Mouse (Mus musculus): ENCODE results near the gene Ddr2.

- TF ChIP-seq ZNF384 (IDR thresholded peaks at IDR 0.05; ENCODE audit: low read depth, low read length) (no peak), CHD2 (IDR thresholded peaks at IDR 0.05; ENCODE audit: low read depth, low read length) (no peak), ZC3H11A (IDR thresholded peaks at IDR 0.05; ENCODE audit: borderline replicate concordance, low read depth, low read length) (no peak), HCFC1 (IDR thresholded peaks at IDR 0.05; ENCODE audit: borderline replicate concordance, insufficient read depth, low read length) (no peak)
These were observed 23.7 kb upstream of the Ddr2 start for GRCm38 (mm10) chr1:170134264-170134663.
